Mouse (Mus musculus) left cerebral cortex, postnatal 25 days (tissue): ENCODE data around the gene Mink1. TPM values are rescaled to one million over a fixed set of nuclear protein-coding genes. Genes with fewer than 3 reads are reported as not detected.

Experiments
- DNase-seq, 2 experiments: peaks; one replicate each; pipeline ENCODE4 v3.0.0; 2022; ENCODE audit warnings: low spot score in 2 of 2, mixed read lengths in 1 of 2
- intact Hi-C: fragments of 180-260 bp; cut with DNase I; formaldehyde crosslinking; loops from one replicate; pipeline ENCODE4 v1.15.1; 2025
- total RNA-seq, 2 experiments: library from RNA; stranded (reverse); gene quantifications; 2 replicates each; pipeline ENCODE4 v1.2.3; 2021

The Mink1 gene
- total RNA-seq, 2 experiments from 2014 or later, result 412 to 432 TPM

GRCm38 (mm10) chr11:70621972-70622814, 59.5 kb downstream of the Mink1 start:
- no peak for DNase-seq
- intact Hi-C loops, result no loop called here

- DNase-seq, result no peak
- intact Hi-C loops, result no loop called here
Measured at GRCm38 (mm10) chr11:70623053-70623742, 60.5 kb downstream of the Mink1 start.

GRCm38 (mm10) chr11:70625473-70625872, 62.8 kb downstream of the Mink1 start:
- intact Hi-C loops, result no loop called here
- no peak for DNase-seq

GRCm38 (mm10) chr11:70626877-70627276, 64.2 kb downstream of the Mink1 start:
- intact Hi-C loops, result no loop called here
- DNase-seq, result no peak

GRCm38 (mm10) chr11:70628431-70628830, 65.8 kb downstream of the Mink1 start:
- no peak for DNase-seq
- intact Hi-C loops, result loop anchor here (2.0 kb wide), 1 partner anchor 126 kb away; no protein-coding TSS in a partner anchor

GRCm38 (mm10) chr11:70629557-70629956, 66.9 kb downstream of the Mink1 start:
- intact Hi-C loops, result loop anchor here (2.0 kb wide), 1 partner anchor 125 kb away; no protein-coding TSS in a partner anchor
- DNase-seq, result no peak

- intact Hi-C loops, result no loop called here
- DNase-seq, result no peak
Measured at GRCm38 (mm10) chr11:70630129-70630528, 67.4 kb downstream of the Mink1 start.

- intact Hi-C loops, result no loop called here
- DNase-seq, result no peak
Measured at GRCm38 (mm10) chr11:70635601-70636000, 72.9 kb downstream of the Mink1 start.

GRCm38 (mm10) chr11:70637764-70638163, 75.1 kb downstream of the Mink1 start:
- intact Hi-C loops, result no loop called here
- DNase-seq, result no peak

GRCm38 (mm10) chr11:70638293-70638692, 75.6 kb downstream of the Mink1 start:
- no peak for DNase-seq
- intact Hi-C loops, result no loop called here

GRCm38 (mm10) chr11:70638714-70639278, 76.1 kb downstream of the Mink1 start, which contains the start of gene Gp1ba:
TSS of gene Gp1ba (plus strand) at chr11:70639122.
- intact Hi-C loops, result no loop called here
- DNase-seq, result no peak

GRCm38 (mm10) chr11:70639976-70640375, 77.3 kb downstream of the Mink1 start:
- intact Hi-C loops, result loop anchor here (10.0 kb wide), 1 partner anchor 405 kb away; the partner anchor contains the start of genes 0610010K14Rik, Gm21988 and Rnasek

GRCm38 (mm10) chr11:70641241-70641640, 78.6 kb downstream of the Mink1 start:
- no peak for DNase-seq
- intact Hi-C loops, result loop anchor here (10.0 kb wide), 1 partner anchor 406 kb away; the partner anchor contains the start of genes 0610010K14Rik, Gm21988 and Rnasek

More at GRCm38 (mm10) chr11:70639976-70640375, 77.3 kb downstream of the Mink1 start:
- no peak for DNase-seq

GRCm38 (mm10) chr11:70643051-70643450, 80.4 kb downstream of the Mink1 start:
- intact Hi-C loops, result loop anchor here (10.0 kb wide), 1 partner anchor 408 kb away; the partner anchor contains the start of genes 0610010K14Rik, Gm21988 and Rnasek
- no peak for DNase-seq

- intact Hi-C loops, result loop anchor here (10.0 kb wide), 1 partner anchor 410 kb away; the partner anchor contains the start of genes 0610010K14Rik, Gm21988 and Rnasek
- no peak for DNase-seq
Measured at GRCm38 (mm10) chr11:70644564-70645103, 82.0 kb downstream of the Mink1 start.

- intact Hi-C loops, result loop anchor here (10.0 kb wide), 1 partner anchor 411 kb away; the partner anchor contains the start of genes 0610010K14Rik, Gm21988 and Rnasek
- no peak for DNase-seq
Measured at GRCm38 (mm10) chr11:70645461-70646258, 83.0 kb downstream of the Mink1 start.

- DNase-seq, result no peak
- intact Hi-C loops, result loop anchor here (10.0 kb wide), 1 partner anchor 411 kb away; the partner anchor contains the start of genes 0610010K14Rik, Gm21988 and Rnasek
Measured at GRCm38 (mm10) chr11:70646259-70646555, 83.5 kb downstream of the Mink1 start.
